In genomic region chr7:84068931-84069330, GRCm38 (mm10) we compare ENCODE assay signal across 21 mouse cellular contexts. TPM values are rescaled to one million over a fixed set of nuclear protein-coding genes. Genes with fewer than 3 reads are reported as not detected.
DNase-seq lines count a peak whose midpoint lies in the region; ATAC-seq and TF ChIP-seq lines count a peak whose summit lies in the region.
"Had no signal": no experiment of that assay in that cellular context is flagged by ENCODE, and none has a peak within 500 bp of the region (broad histone marks: within the 10 kb centered on the region; RNA-seq: fewer than 3 reads in every experiment).

No protein-coding gene starts in this region.

- H3K27ac ChIP-seq in heart, embryonic 10.5 days: peak overlapping the region; percentile 3; the same call in 1 of the 2 replicates
- H3K27ac ChIP-seq in limb, embryonic 14.5 days (replicated peaks; ENCODE audit: low read depth, low read length): no peak overlapping the region
- H3K27ac ChIP-seq: embryonic facial prominence, embryonic 12.5 days; heart, adult 2 months; kidney, postnatal 0 days; layer of hippocampus, adult 2 months; left cerebral cortex, adult 2 months; lung, embryonic 15.5 days; neural tube, embryonic 15.5 days had no signal

- no peak overlapping the region for H3K4me3 ChIP-seq in heart, embryonic 10.5 days
- H3K4me3 ChIP-seq in limb, embryonic 14.5 days (replicated peaks; ENCODE audit: low read length): no peak overlapping the region
- H3K4me3 ChIP-seq: embryonic facial prominence, embryonic 12.5 days; heart, adult 2 months; layer of hippocampus, adult 2 months; left cerebral cortex, adult 2 months; lung, embryonic 15.5 days; neural tube, embryonic 15.5 days had no signal

- peak; percentile 96 for ATAC-seq in cerebellum, adult (ENCODE audit: insufficient number of reproducible peaks, low FRiP score, low TSS enrichment)
- peak; percentile 34; the same call in 1 of the 2 replicates for ATAC-seq in limb, embryonic 14.5 days (ENCODE audit: low FRiP score, low read depth)
- ATAC-seq: Patski had no signal

- no peaks in the 10 kb centered on the region for H3K27me3 ChIP-seq in heart, embryonic 10.5 days (ENCODE audit: insufficient read depth, poor library complexity, severe bottlenecking)
- no peaks in the 10 kb centered on the region for H3K27me3 ChIP-seq in limb, embryonic 14.5 days (ENCODE audit: control insufficient read depth, insufficient read depth, low read length)
- H3K27me3 ChIP-seq: embryonic facial prominence, embryonic 12.5 days; lung, embryonic 15.5 days; neural tube, embryonic 15.5 days; Patski had no signal

- no peak overlapping the region for H3K4me2 ChIP-seq in limb, embryonic 14.5 days (replicated peaks; ENCODE audit: low read depth, low read length, severe bottlenecking)
- H3K4me2 ChIP-seq: embryonic facial prominence, embryonic 12.5 days; lung, embryonic 15.5 days; neural tube, embryonic 15.5 days had no signal

- no peaks in the 10 kb centered on the region for H3K36me3 ChIP-seq in heart, embryonic 10.5 days
- H3K36me3 ChIP-seq in limb, embryonic 14.5 days (ENCODE audit: control insufficient read depth, insufficient read depth, low read length): no peaks in the 10 kb centered on the region
- H3K36me3 ChIP-seq: embryonic facial prominence, embryonic 12.5 days; lung, embryonic 15.5 days; neural tube, embryonic 15.5 days had no signal

- intact Hi-C loops in heart, postnatal 14 days (cut with DNase I): no loop called here

- no peak for DNase-seq in heart, embryonic 10.5 days (ENCODE audit: low spot score)
- no peak for DNase-seq in heart, postnatal 14 days
- DNase-seq in cerebellum, postnatal 14 days: peak; percentile 81 to 92
- DNase-seq in limb, embryonic 14.5 days (ENCODE audit: low spot score): peak; percentile 35
- DNase-seq in frontal cortex, postnatal 36 days (ENCODE audit: low spot score in 2 of 2): no peak
- DNase-seq in layer of hippocampus, adult 8-10 months (ENCODE audit: low spot score in 2 of 2): no peak
- DNase-seq in lung, postnatal 25 days (ENCODE audit: low spot score): no peak
- DNase-seq: heart, adult 2 months; heart, postnatal 10 days; thymus, adult 2 months had no signal

- no peaks in the 10 kb centered on the region for H3K4me1 ChIP-seq in heart, embryonic 10.5 days
- H3K4me1 ChIP-seq in limb, embryonic 14.5 days (ENCODE audit: control insufficient read depth, insufficient read depth, low read length): no peaks in the 10 kb centered on the region
- H3K4me1 ChIP-seq: embryonic facial prominence, embryonic 12.5 days; lung, embryonic 15.5 days; neural tube, embryonic 15.5 days had no signal

- no peak overlapping the region for H3K9ac ChIP-seq in limb, embryonic 14.5 days (ENCODE audit: low read depth, low read length, severe bottlenecking)
- H3K9ac ChIP-seq: embryonic facial prominence, embryonic 12.5 days; lung, embryonic 15.5 days; neural tube, embryonic 15.5 days had no signal

- no peak for TF ChIP-seq POLR2A in limb, embryonic 14.5 days (IDR thresholded peaks at IDR 0.05; ENCODE audit: borderline replicate concordance, extremely low read depth, insufficient read depth, insufficient read length)

- H3K9me3 ChIP-seq in heart, embryonic 10.5 days: no peaks in the 10 kb centered on the region
- H3K9me3 ChIP-seq in limb, embryonic 14.5 days (ENCODE audit: control insufficient read depth, low read length): no peaks in the 10 kb centered on the region
- H3K9me3 ChIP-seq: embryonic facial prominence, embryonic 12.5 days; lung, embryonic 15.5 days; neural tube, embryonic 15.5 days had no signal

- WGBS in heart, embryonic 10.5 days: 70% methylated on average over 5 of the region's 5 CpGs
- 87% methylated on average over 5 of the region's 5 CpGs for WGBS in limb, embryonic 14.5 days

RNA-seq across cellular contexts. Expression of gene Cemip, which starts 17.4 kb away (rescaled TPM):
- polyA plus RNA-seq in heart, embryonic 10.5 days (2016; fragmentation: Nextera tagmentation; extraction: Ambion mirVana): 0.41 and 0.70 TPM in 2 replicates
- total RNA-seq in heart, postnatal 14 days (2021): under 1 TPM; 0.41 to 0.68 TPM
- polyA plus RNA-seq in limb, embryonic 14.5 days (2012; rRNA removed): 0.83 and 0.93 TPM in 2 replicates
- polyA plus RNA-seq in limb, embryonic 14.5 days (2014; fragmentation: Nextera tagmentation; extraction: Ambion mirVana): 0.23 and 0.59 TPM in 2 replicates
- total RNA-seq in layer of hippocampus, adult 8-10 months (2022): 10 to 100 TPM; 17.3 to 23.1 (median 20.9) TPM
- total RNA-seq: liver, adult 2 months; megakaryocyte progenitor cell, adult 5-6 weeks; monocyte, adult 5-6 weeks had no signal
- polyA plus RNA-seq: liver, adult 2 months had no signal

Comparison
In these comparisons a context has a peak if more than half of its experiments do, and no peak if none do; other contexts are left out.
1. DNase-seq: peak in cerebellum, postnatal 14 days (2 of 2) and limb, embryonic 14.5 days (single experiment); none in heart, embryonic 10.5 days (single experiment), heart, postnatal 14 days (0 of 2), frontal cortex, postnatal 36 days (0 of 2), layer of hippocampus, adult 8-10 months (0 of 2) and lung, postnatal 25 days (single experiment).
2. RNA of gene Cemip, which starts 17.4 kb away (total RNA-seq): 17.3 to 23.1 TPM in layer of hippocampus, adult 8-10 months; 0.41 to 0.68 TPM in heart, postnatal 14 days; every median in the first group is over 10 times any median in the second.